Mouse (Mus musculus): Measurements from ENCODE around the gene Phc2.

DNA sequence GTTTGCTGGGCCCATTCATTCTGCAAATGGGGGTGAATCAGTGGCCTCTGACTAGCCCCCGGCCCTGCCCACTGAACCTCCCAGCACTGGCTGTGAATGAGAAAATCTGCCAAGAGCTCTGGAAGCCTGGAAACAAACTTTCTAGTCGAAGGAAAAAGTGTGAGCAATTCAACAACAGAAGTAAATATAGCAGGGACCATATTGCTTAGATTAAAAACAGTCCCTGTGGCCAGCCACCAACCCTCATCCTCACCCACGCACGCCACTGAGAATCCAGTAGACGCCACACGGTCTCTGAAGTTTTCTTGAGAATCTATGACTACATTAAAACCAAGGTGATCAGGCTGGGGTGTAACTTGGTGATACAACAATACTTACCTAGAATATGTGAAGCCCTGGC lies 58.4 kb downstream of the Phc2 start:
- TF ChIP-seq CTCF (IDR thresholded peaks at IDR 0.05; ENCODE audit: control insufficient read depth, insufficient read depth, insufficient read length) (no peak), MAX (IDR thresholded peaks at IDR 0.05) (no peak), USF1 (IDR thresholded peaks at IDR 0.05; ENCODE audit: low read depth) (no peak), MYOG (IDR thresholded peaks at IDR 0.05; ENCODE audit: control insufficient read depth, extremely low read depth, insufficient read length) (no peak), MYOD1 (IDR thresholded peaks at IDR 0.05; ENCODE audit: control insufficient read depth, insufficient read length, low read depth) (no peak), CEBPB (IDR thresholded peaks at IDR 0.05; ENCODE audit: low read depth) (no peak), FOSL1 (IDR thresholded peaks at IDR 0.05; ENCODE audit: insufficient read depth, low read length, poor library complexity, severe bottlenecking) (no peak)

Data from C2C12 (cell line).